Mouse (Mus musculus) heart, embryonic 14.5 days (tissue): Measurements from ENCODE around the gene Gse1. TPM values are rescaled to one million over a fixed set of nuclear protein-coding genes. Genes with fewer than 3 reads are reported as not detected.
A peak's percentile ranks its signal among the peaks of the same experiment; 100 is the strongest.

Source experiments
- ATAC-seq: fragments of 200-750 bp; cut with Nextera tagmentation; 2 replicates; pipeline ENCODE4 v1.8.0; 2017; ENCODE audit warnings: low read depth, moderate TSS enrichment; ENCODE audit not compliant: insufficient number of reproducible peaks, insufficient read depth, low FRiP score
- H3K27ac ChIP-seq, 2 experiments: fragments of 200-500 bp in 1 of 2; fragments of 300-500 bp in 1 of 2; sonication (generic) in 1 of 2; replicated peaks in 1 of 2; 2 replicates each; pipeline ENCODE4 v1.5.1; 2012 to 2014; ENCODE audit warnings: low read depth in 2 of 2, low read length in 2 of 2, control low read depth in 1 of 2, mild to moderate bottlenecking in 1 of 2, mixed read lengths in 1 of 2; ENCODE audit not compliant: control insufficient read depth in 1 of 2, insufficient read depth in 1 of 2
- H3K27me3 ChIP-seq: fragments of 300-500 bp; sonication (generic); 2 replicates; pipeline ENCODE4 v1.6.1; 2014; ENCODE audit warnings: mild to moderate bottlenecking, low read length, control low read depth; ENCODE audit not compliant: control insufficient read depth, insufficient read depth
- H3K36me3 ChIP-seq: fragments of 300-500 bp; sonication (generic); 2 replicates; pipeline ENCODE4 v1.6.1; 2014; ENCODE audit warnings: mild to moderate bottlenecking, control low read depth, low read length, mixed read lengths; ENCODE audit not compliant: control insufficient read depth, insufficient read depth
- H3K4me1 ChIP-seq, 2 experiments: fragments of 200-500 bp in 1 of 2; fragments of 300-500 bp in 1 of 2; sonication (generic) in 1 of 2; 2 replicates each; pipeline ENCODE4 v1.6.1; 2012 to 2014; ENCODE audit warnings: low read length in 2 of 2, control low read depth in 1 of 2, mixed read lengths in 1 of 2; ENCODE audit not compliant: control insufficient read depth in 2 of 2, insufficient read depth in 2 of 2
- H3K4me2 ChIP-seq: fragments of 300-500 bp; sonication (generic); 2 replicates; pipeline ENCODE4 v1.6.1; 2014; ENCODE audit warnings: mild to moderate bottlenecking, low read length
- H3K4me3 ChIP-seq, 2 experiments: fragments of 200-500 bp in 1 of 2; fragments of 300-500 bp in 1 of 2; sonication (generic) in 1 of 2; 2 replicates each; pipeline ENCODE4 v1.5.1; 2012 to 2014; ENCODE audit warnings: low read length in 2 of 2, mild to moderate bottlenecking in 2 of 2, control low read depth in 1 of 2, low read depth in 1 of 2, moderate library complexity in 1 of 2; ENCODE audit not compliant: control insufficient read depth in 1 of 2, insufficient read depth in 1 of 2
- H3K9ac ChIP-seq: fragments of 300-500 bp; sonication (generic); 2 replicates; pipeline ENCODE4 v1.6.1; 2014; ENCODE audit warnings: mild to moderate bottlenecking, low read length
- H3K9me3 ChIP-seq: fragments of 300-500 bp; sonication (generic); 2 replicates; pipeline ENCODE4 v1.6.1; 2016; ENCODE audit warnings: low read length, control low read depth; ENCODE audit not compliant: control insufficient read depth
- WGBS: fragments of 180-500 bp; shearing (Covaris S2); extraction: QIAGEN DNeasy Blood & Tissue Kit; methylation state at CpG from one replicate; pipeline ENCODE4 v1.1.7; 2014; 5-methylcytosine and 5-hydroxymethylcytosine counted together
- polyA plus RNA-seq: library from polyadenylated mRNA; unstranded; fragments of >200 nt; fragmentation: Nextera tagmentation; extraction: Ambion mirVana; gene quantifications from 2 replicates; pipeline ENCODE4 v1.2.1, GENCODE M21; 2014

Gene Gse1
- polyA plus RNA-seq, 1 experiment from 2014 or later, result 12.2 TPM

DNA sequence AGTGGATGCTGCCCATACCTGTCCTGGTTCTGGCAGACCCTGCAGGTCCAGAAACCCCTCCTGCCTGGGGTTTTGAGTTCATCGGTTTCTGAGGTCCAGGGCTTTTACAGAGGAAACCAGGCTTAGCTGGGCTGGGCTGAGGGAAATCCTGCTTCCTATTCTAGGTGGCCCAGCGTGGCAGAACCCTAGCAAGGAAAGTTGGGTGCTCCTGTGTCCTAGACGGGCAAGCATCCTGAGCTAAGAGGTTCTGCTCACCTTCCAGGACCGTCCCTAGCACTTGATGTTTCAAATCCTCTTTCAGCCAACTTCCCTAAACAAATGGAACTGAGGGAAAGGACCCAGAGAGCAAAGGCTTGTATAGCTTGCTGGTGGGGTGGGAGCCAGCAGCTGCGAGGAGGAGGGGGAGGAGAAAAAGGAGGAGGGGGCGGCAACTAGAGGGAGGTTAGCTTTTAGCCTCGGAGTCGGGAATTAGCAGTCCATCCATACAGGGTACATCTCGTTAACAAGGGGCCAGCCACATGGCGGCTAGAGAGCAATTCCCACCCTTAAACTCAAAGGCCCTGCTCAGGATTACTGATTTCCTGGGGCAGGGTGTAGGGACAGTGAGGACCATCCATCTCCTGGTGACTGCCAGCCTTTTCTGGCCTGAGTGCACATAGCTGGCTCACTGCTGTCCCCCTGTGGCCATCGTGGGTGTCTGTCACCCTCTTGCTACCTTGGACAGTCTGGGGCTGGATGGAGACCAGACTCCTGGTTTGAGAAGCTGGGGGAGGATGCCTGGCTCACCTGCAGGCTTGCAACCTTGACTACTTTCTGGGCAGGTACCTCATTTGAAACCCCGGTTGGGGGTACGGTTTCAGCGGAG lies 306.5 kb downstream of the Gse1 start:
- WGBS, result 26% methylated on average over 14 of the region's 14 CpGs
- Histone ChIP-seq H3K9ac (no peak overlapping the region; the same call in 1 of the 2 replicates), H3K9me3 (no peaks in the 10 kb centered on the region), H3K27ac (no peak overlapping the region), H3K4me1 (peaks cover 42 to 74% of the 10 kb centered on the region in 2 experiments), H3K36me3 (no peaks in the 10 kb centered on the region), H3K4me3 (peak overlapping the region in 1 of 2 experiments; percentile 73; a peak in 1 of 4 replicates), H3K4me2 (peak overlapping the region; percentile 96; the same call in 1 of the 2 replicates), H3K27me3 (no peaks in the 10 kb centered on the region)
- peak; percentile 16; the same call in 1 of the 2 replicates for ATAC-seq

DNA sequence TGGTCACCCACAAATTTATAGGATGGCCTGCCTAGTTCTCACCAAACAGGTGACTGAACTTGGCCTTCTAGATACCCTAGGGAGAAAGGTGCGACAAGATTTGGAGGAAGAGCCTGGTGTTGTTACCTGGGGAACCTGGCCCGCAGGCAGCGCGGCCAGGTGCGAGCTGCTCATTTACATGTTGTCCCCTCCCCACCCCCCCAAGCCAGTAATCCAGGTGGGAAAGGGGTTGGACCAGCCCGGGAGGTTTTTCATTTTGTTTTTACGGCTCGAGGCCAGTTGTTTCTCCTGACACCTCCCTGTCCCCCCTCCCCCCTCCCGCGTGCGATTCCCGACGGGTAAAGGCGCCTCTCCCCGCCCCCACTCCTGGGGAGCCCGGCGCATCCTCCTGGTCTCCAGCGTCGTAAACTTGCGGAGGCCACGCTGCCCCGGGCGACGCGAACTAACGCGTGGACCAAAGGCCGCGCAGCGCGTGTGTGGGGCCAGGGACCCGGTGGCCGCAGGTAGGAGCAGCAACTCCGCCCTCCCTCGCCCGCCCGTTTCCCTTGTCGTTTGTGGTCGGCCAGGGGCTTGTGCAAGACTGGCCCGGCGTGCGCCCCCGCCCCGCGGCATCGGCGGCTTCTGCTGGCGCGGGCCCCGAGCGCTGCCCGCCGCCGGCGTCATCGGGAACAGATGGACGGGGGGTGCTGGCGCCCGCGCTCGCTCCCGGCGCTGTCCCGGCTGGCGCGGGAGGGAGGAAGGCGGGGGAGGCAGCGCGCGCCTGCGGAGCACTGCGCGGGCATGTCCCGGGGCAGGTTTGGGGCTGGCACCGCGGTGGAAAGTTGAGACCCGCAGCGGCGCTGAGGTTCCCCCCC lies 307.4 kb downstream of the Gse1 start:
- Histone ChIP-seq H3K4me1 (peaks cover 50 to 83% of the 10 kb centered on the region in 2 experiments), H3K27me3 (no peaks in the 10 kb centered on the region), H3K9me3 (no peaks in the 10 kb centered on the region), H3K4me2 (peak overlapping the region; percentile 96), H3K4me3 (peak overlapping the region; percentile 69 to 73), H3K36me3 (no peaks in the 10 kb centered on the region), H3K27ac (peak overlapping the region; percentile 80 to 97), H3K9ac (peak overlapping the region; percentile 89)
- ATAC-seq, result no peak; the same call in 1 of the 2 replicates
- under 1% methylated on average over 77 of the region's 79 CpGs for WGBS

DNA sequence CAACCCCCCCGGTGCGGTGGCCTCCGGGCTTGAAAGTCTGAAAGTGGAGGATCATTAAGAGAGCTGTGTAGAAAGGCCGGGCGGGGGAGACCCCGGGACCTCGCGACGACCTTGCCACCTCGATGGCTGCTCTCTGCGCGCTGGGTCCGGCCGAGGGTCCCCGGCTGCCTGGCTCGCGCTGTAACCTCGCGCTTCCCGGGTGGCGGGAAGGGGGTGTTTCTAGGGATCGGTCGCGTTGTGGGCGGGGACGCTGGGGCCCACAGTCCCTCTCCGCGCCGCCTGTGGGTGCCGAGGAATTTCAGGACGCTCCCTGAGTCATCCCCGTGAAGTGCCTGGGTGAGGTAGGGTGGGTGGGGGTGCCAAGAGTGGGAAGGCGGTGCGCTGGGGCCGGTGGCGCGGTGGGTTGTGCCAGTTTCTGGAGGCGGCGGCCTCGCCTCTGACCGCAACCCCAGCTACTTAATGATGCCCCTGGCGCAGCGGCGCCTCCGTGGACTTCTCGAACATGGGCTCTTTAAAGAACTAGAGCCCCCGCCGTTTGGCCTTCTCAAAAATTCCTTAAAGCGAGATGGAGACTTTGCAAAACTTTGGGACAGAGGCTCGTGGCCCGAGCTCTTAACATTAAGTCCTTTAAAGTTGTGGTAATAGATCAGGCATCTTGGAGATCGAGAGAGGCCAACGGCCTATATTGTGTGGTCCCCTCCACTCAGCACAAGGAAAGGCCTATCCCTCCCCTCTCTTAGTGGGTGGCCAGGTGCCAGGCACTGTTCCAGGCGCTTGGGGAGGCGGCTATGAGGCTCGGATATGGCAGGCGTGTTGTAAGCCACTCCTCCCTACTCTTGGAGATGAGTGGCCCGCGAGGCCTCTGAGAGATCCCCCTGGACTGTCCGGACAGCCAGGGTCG lies 308.3 kb downstream of the Gse1 start:
- Histone ChIP-seq H3K27me3 (no peaks in the 10 kb centered on the region), H3K9me3 (no peaks in the 10 kb centered on the region), H3K27ac (peak overlapping the region; percentile 80 to 97), H3K4me3 (peak overlapping the region; percentile 69 to 73), H3K4me1 (peaks cover 44 to 83% of the 10 kb centered on the region in 2 experiments), H3K4me2 (peak overlapping the region; percentile 96), H3K36me3 (no peaks in the 10 kb centered on the region), H3K9ac (peak overlapping the region; percentile 89)
- ATAC-seq, result peak; percentile 17
- under 1% methylated on average over 59 of the region's 61 CpGs for WGBS

DNA sequence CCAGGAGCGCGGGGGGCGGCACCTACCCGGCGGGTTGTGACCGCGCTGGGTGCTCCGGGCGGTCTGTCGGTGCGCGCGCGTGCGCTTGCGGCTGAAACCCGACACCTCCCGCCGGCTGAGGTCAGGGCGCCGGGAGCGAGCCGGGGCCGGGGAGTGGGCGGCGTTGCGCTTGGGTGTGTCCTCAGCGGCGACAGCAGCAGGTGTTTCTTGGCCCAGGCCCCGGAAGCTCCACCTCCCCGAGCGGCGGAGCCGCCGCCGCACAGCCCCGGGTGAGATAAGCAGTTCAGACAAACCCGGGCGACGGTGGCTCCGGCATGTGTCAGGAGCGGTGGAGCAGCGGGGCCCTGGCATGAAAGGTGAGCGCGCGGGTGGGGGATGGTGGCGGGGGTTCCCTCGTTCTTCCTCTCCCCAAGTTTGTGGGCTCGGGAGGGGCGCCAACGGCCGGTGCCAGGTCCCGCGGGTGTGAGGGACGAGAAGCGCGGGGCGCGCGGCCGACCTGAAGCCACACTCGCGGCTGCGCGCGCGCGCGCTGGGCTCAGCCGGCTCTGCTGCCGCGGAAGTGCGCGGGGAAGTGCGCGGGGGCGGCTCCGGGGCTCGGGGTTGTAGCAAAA lies 309.1 kb downstream of the Gse1 start:
- H3K27ac ChIP-seq, result peak overlapping the region; percentile 80 to 97
- H3K4me3 ChIP-seq, result peak overlapping the region; percentile 69 to 73
- H3K9ac ChIP-seq, result peak overlapping the region; percentile 89
- no peaks in the 10 kb centered on the region for H3K36me3 ChIP-seq
- H3K4me1 ChIP-seq, result peaks cover 42 to 83% of the 10 kb centered on the region in 2 experiments
- no peaks in the 10 kb centered on the region for H3K27me3 ChIP-seq
- H3K9me3 ChIP-seq, result no peaks in the 10 kb centered on the region
- peak; percentile 66 for ATAC-seq
- peak overlapping the region; percentile 96 for H3K4me2 ChIP-seq
- under 1% methylated on average over 66 of the region's 79 CpGs for WGBS

DNA sequence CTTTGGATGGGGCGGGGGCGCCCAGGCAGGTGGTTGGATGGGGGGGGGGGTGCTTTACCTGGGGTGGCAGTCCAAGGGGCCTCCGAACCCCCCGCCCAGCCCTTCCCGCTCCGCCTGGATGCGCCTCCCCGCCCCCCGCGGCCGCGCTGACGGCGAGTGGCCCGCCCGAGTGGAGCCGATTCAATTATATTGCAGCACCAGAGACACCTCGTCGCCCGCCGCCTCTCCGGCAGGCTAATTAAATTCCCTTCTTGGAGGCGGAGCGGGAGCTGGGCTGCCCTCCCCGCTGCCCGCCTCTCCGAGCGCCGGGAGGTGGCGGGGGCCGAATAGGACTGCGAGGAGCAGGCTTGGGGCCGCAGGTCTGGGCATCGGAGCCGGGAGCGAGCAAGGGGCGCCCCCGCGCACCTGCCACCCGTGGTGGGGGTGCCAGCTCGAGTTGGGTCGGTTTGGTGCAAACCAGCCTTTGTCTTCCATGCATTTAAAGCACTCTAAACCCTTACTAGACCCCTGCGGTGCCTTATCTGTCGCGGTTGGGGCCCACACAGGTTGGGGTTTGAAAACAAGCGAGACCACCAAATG lies 309.7 kb downstream of the Gse1 start:
- H3K9ac ChIP-seq, result peak overlapping the region; percentile 89
- no peaks in the 10 kb centered on the region for H3K9me3 ChIP-seq
- peak overlapping the region; percentile 69 to 73 for H3K4me3 ChIP-seq
- no peak for ATAC-seq
- H3K27ac ChIP-seq, result peak overlapping the region; percentile 80 to 97
- H3K4me2 ChIP-seq, result peak overlapping the region; percentile 96
- H3K4me1 ChIP-seq, result peaks cover 44 to 83% of the 10 kb centered on the region in 2 experiments
- WGBS, result under 1% methylated on average over 45 of the region's 46 CpGs
- no peaks in the 10 kb centered on the region for H3K36me3 ChIP-seq
- H3K27me3 ChIP-seq, result no peaks in the 10 kb centered on the region

DNA sequence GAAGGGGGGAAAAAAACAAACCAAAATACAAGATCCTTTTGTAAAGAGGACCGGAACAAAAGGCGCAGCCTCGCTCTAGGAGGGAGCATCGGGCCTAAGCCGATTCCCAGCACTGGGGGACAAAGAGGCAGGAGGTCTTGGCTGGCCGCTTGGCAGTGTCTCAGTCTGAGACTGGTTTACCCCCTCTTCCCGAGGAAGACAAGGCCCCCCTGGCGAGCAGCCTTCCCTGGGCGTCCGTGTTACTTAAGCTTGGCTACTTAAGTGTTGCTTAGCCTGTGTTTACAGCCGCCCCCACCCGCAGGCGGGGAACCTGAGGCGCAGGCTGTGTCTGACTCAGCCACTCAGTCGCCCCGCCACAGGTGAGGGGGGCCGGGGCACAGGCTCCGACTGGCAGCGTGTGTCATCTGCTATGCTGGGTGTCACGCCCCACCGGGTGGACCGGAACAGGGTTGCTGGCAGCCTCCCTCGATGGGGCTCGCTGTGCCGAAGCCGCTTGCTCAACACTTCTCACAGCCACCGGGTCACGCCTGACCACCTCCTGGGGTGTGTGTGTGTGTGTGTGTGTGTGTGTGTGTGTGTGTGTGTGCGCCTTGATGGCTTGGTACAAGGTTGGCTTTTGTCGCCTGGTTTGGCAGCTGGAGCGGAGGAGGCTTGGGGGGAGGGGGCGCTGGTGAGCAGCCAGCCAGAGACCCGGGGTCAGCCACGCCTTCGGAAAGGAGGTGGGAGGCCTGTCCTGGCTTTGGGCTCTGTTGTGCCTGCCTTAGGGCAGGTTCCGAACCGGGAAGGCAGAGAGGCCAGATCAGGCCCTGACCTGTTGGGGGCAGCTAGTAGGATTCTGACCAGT lies 310.4 kb downstream of the Gse1 start:
- ATAC-seq, result 0 out of 2 replicates have a peak, but pooled peaks have one; percentile 5
- Histone ChIP-seq H3K4me3 (peak overlapping the region; percentile 69 to 73), H3K27ac (peak overlapping the region; percentile 80 to 97), H3K9me3 (no peaks in the 10 kb centered on the region), H3K4me2 (peak overlapping the region; percentile 96), H3K36me3 (no peaks in the 10 kb centered on the region), H3K27me3 (no peaks in the 10 kb centered on the region), H3K9ac (peak overlapping the region; percentile 89), H3K4me1 (peaks cover 47 to 83% of the 10 kb centered on the region in 2 experiments)
- WGBS, result 2% methylated on average over 35 of the region's 37 CpGs
